Mouse (Mus musculus): ENCODE results near the gene Tnfaip6.
"Not testable (repeated sequence)": the region's sequence is repeated elsewhere in the genome, so short reads cannot be mapped to it uniquely, and the experiment has no call there.

Tnfaip6 gene

GRCm38 (mm10) chr2:52037882-52038281, at the start of gene Tnfaip6:
Gene Tnfaip6 (plus strand): TSS chr2:52038009.
- DNase-seq, result peak; percentile 18

- no peak for DNase-seq
Measured at GRCm38 (mm10) chr2:51989559-51989958, 48.2 kb upstream of the Tnfaip6 start.

GRCm38 (mm10) chr2:51991447-51991846, 46.4 kb upstream of the Tnfaip6 start:
- no peak for DNase-seq

GRCm38 (mm10) chr2:51999996-52000395, 37.8 kb upstream of the Tnfaip6 start:
- peak; percentile 12 for DNase-seq

- DNase-seq, result no peak
Measured at GRCm38 (mm10) chr2:52001521-52001920, 36.3 kb upstream of the Tnfaip6 start.

- DNase-seq, result not testable (repeated sequence)
Measured at GRCm38 (mm10) chr2:52002299-52002698, 35.5 kb upstream of the Tnfaip6 start.

GRCm38 (mm10) chr2:52006380-52006779, 31.4 kb upstream of the Tnfaip6 start:
- DNase-seq, result no peak

GRCm38 (mm10) chr2:52011820-52012219, 26.0 kb upstream of the Tnfaip6 start:
- not testable (repeated sequence) for DNase-seq

- DNase-seq, result no peak
Measured at GRCm38 (mm10) chr2:52013306-52013820, 24.4 kb upstream of the Tnfaip6 start.

- DNase-seq, result no peak
Measured at GRCm38 (mm10) chr2:52016361-52016760, 21.4 kb upstream of the Tnfaip6 start.

- no peak for DNase-seq
Measured at GRCm38 (mm10) chr2:52027061-52027460, 10.7 kb upstream of the Tnfaip6 start.

- DNase-seq, result no peak
Measured at GRCm38 (mm10) chr2:52029426-52029825, 8.4 kb upstream of the Tnfaip6 start.

GRCm38 (mm10) chr2:52031491-52031890, 6.3 kb upstream of the Tnfaip6 start:
- DNase-seq, result no peak

- no peak for DNase-seq
Measured at GRCm38 (mm10) chr2:52034601-52035000, 3.2 kb upstream of the Tnfaip6 start.

- DNase-seq, result no peak
Measured at GRCm38 (mm10) chr2:52035144-52035543, 2.7 kb upstream of the Tnfaip6 start.

- DNase-seq, result no peak
Measured at GRCm38 (mm10) chr2:52036929-52037595, 747 bp upstream of the Tnfaip6 start.

- no peak for DNase-seq
Measured at GRCm38 (mm10) chr2:52038558-52038957, 749 bp downstream of the Tnfaip6 start.

GRCm38 (mm10) chr2:52039083-52039801, 1.4 kb downstream of the Tnfaip6 start:
- no peak for DNase-seq

- DNase-seq, result no peak
Measured at GRCm38 (mm10) chr2:52042132-52042531, 4.3 kb downstream of the Tnfaip6 start.

- DNase-seq, result no peak
Measured at GRCm38 (mm10) chr2:52042714-52043113, 4.9 kb downstream of the Tnfaip6 start.

- DNase-seq, result no peak
Measured at GRCm38 (mm10) chr2:52043485-52043884, 5.7 kb downstream of the Tnfaip6 start.

- no peak for DNase-seq
Measured at GRCm38 (mm10) chr2:52046032-52046431, 8.2 kb downstream of the Tnfaip6 start.

GRCm38 (mm10) chr2:52050823-52051222, 13.0 kb downstream of the Tnfaip6 start:
- DNase-seq, result no peak

- DNase-seq, result no peak
Measured at GRCm38 (mm10) chr2:52052335-52052734, 14.5 kb downstream of the Tnfaip6 start.

Measured in right cerebral cortex, postnatal 25 days (tissue).